Mouse (Mus musculus) midbrain, embryonic 12.5 days (tissue): ENCODE results near the gene Il12rb2. TPM values are rescaled to one million over a fixed set of nuclear protein-coding genes. Genes with fewer than 3 reads are reported as not detected.
A peak's percentile ranks its signal among the peaks of the same experiment; 100 is the strongest.

ENCODE experiments used
- ATAC-seq: fragments of 200-750 bp; cut with Nextera tagmentation; 2 replicates; pipeline ENCODE4 v1.8.0; 2017; ENCODE audit warnings: low read depth, moderate TSS enrichment, moderate library complexity; ENCODE audit not compliant: low FRiP score
- H3K27ac ChIP-seq: fragments of 300-500 bp; sonication (generic); replicated peaks from 2 replicates; pipeline ENCODE4 v1.5.1; 2016; ENCODE audit warnings: mild to moderate bottlenecking
- H3K27me3 ChIP-seq: fragments of 300-500 bp; sonication (generic); 2 replicates; pipeline ENCODE4 v1.6.1; 2016; ENCODE audit warnings: mild to moderate bottlenecking
- H3K36me3 ChIP-seq: fragments of 300-500 bp; sonication (generic); 2 replicates; pipeline ENCODE4 v1.6.1; 2016
- H3K4me1 ChIP-seq: fragments of 300-500 bp; sonication (generic); 2 replicates; pipeline ENCODE4 v1.6.1; 2016
- H3K4me2 ChIP-seq: fragments of 300-500 bp; sonication (generic); replicated peaks from 2 replicates; pipeline ENCODE4 v1.6.1; 2016; ENCODE audit warnings: mild to moderate bottlenecking, moderate library complexity
- H3K4me3 ChIP-seq: fragments of 300-500 bp; sonication (generic); 2 replicates; pipeline ENCODE4 v1.5.1; 2016; ENCODE audit warnings: mild to moderate bottlenecking
- H3K9ac ChIP-seq: fragments of 300-500 bp; sonication (generic); replicated peaks from 2 replicates; pipeline ENCODE4 v1.6.1; 2016; ENCODE audit warnings: mild to moderate bottlenecking, moderate library complexity
- H3K9me3 ChIP-seq: fragments of 300-500 bp; sonication (generic); 2 replicates; pipeline ENCODE4 v1.6.1; 2016; ENCODE audit warnings: mild to moderate bottlenecking
- WGBS: fragments of 180-500 bp; shearing (Covaris S2); methylation state at CpG from one replicate; pipeline ENCODE4 v1.1.7; 2016; 5-methylcytosine and 5-hydroxymethylcytosine counted together
- polyA plus RNA-seq: library from polyadenylated mRNA; unstranded; fragments of >200 nt; fragmentation: Nextera tagmentation; extraction: Ambion mirVana; gene quantifications from 2 replicates; pipeline ENCODE4 v1.2.1, GENCODE M21; 2016

Gene Il12rb2
- not detected in 2 replicates for polyA plus RNA-seq

DNA sequence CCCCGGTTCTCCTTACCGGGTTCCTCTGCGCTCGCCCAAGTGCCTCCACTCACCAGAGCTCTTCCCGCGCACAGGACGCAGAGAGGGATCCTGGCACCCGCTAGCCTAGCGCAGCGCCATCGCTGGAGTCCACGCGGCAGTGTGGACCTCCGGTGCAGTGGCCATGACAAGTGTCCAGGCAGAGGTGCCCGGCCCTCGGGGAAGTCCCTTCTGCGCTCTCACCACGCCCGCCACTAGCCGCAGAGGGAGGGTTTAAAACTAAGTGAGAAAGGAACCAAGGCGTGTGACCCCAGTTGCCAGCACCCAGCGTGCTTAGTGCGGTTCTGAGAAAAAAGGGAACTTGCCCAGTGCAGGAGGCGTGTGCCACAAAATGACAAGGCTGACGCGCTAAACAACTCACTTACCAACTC is at the start of gene Il12rb2:
TSS of gene Il12rb2 (minus strand) at position 207 of the 410 bp plus-strand sequence.
- Histone ChIP-seq H3K9ac (no peak within 1 kb of the TSS), H3K4me3 (peak within 1 kb of the TSS; percentile 31), H3K9me3 (no peaks in the 10 kb centered on the region), H3K36me3 (no peaks in the 10 kb centered on the region), H3K27ac (no peak within 1 kb of the TSS), H3K4me1 (peaks cover 7% of the 10 kb centered on the region; the same call in 1 of the 2 replicates), H3K27me3 (peaks cover 11% of the 10 kb centered on the region; the same call in 1 of the 2 replicates), H3K4me2 (peak within 1 kb of the TSS; percentile 56)
- 0 out of 2 replicates have a peak, but pooled peaks have one; percentile 23 for ATAC-seq
- 2% methylated on average over 26 of the region's 26 CpGs for WGBS

DNA sequence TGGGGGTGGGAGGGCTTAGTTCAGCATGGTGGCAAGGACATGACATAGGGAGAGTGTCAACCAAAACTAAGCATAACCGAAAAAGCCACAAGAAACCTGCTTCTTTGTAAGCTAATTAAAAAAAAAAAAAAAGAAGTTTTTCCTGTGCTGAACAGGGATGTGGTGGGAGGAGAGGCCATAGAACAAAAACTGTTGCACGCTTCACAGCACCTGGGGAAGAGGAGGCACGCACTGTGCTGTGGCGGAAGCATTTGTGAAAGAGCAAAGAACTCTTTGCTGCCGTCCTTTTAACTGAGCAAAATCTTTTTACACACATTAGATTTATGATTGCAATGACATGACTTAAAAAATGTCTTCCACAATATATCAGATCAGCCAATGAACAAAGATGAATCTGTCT is 45.8 kb upstream of the Il12rb2 start:
- H3K9ac ChIP-seq: no peak overlapping the region
- H3K4me3 ChIP-seq: no peak overlapping the region
- H3K4me2 ChIP-seq: no peak overlapping the region
- no peaks in the 10 kb centered on the region for H3K4me1 ChIP-seq
- H3K27me3 ChIP-seq: no peaks in the 10 kb centered on the region
- 65% methylated on average over 5 of the region's 5 CpGs for WGBS
- H3K36me3 ChIP-seq: no peaks in the 10 kb centered on the region
- H3K9me3 ChIP-seq: no peaks in the 10 kb centered on the region
- ATAC-seq: no peak
- no peak overlapping the region for H3K27ac ChIP-seq

DNA sequence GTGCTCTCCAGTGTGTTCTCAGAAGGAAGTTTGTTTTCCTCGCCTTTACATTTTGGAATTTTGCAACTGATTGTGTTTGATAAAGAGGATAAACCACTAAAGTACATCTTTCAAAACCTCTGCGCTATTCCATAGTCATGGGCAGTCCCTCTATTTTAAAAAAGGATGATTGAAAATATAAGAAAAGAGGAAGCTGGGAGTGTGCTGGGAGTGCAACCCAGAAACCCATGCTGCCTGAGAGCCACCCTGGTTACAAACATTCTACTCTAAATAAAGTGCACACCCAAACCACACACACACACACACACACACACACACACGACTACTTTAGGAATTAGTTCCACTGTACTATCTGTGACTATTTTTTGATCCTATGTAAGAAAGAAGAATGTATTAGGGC is 40.6 kb upstream of the Il12rb2 start:
- 85% methylated on average over 3 of the region's 3 CpGs for WGBS

DNA sequence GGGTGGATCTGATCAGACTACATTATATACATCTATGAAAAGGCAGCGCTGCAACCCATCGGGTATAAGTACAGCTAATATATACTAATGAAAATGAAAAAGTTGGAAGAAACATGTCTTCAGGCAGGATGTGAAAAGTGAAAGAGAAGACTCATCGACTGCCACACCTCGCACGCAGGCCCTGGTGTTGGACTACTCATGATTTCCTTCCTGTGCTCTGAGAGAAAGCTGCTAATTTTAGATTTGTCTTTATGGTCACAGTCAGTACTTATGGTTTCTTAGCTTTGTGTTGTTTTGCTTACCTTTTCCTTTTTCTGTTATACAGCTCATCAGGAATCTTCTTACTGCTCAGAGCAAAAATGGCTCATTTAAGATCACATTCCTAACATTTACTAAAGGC is 39.3 kb upstream of the Il12rb2 start:
- H3K4me1 ChIP-seq: no peaks in the 10 kb centered on the region
- 98% methylated on average over 5 of the region's 5 CpGs for WGBS

More for the DNA sequence above, 40.6 kb upstream of the Il12rb2 start:
- Histone ChIP-seq H3K4me1 (no peaks in the 10 kb centered on the region), H3K36me3 (no peaks in the 10 kb centered on the region), H3K4me2 (no peak overlapping the region), H3K4me3 (no peak overlapping the region), H3K27ac (no peak overlapping the region), H3K9me3 (no peaks in the 10 kb centered on the region), H3K9ac (no peak overlapping the region), H3K27me3 (no peaks in the 10 kb centered on the region)
- no peak for ATAC-seq

DNA sequence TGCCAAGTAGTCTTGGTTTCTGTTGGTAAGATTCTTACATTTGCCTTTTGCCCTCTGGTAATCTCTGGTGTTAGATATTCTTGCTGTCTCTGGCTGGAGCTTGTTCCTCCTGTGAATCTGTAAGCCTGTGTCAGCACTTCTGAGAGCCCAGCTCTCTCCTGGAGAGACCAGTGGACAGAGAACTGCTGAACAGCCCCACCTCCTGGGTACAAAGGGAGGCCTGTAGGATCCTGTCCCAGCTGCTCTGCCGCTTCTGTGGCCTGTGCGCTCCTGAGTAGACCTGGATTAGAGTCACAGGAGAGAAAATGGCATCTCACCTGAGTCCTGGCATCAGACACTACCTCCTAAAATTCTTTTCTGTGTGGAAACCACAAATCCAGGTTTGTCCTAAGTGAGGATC is 37.4 kb upstream of the Il12rb2 start:
- Histone ChIP-seq H3K9me3 (no peaks in the 10 kb centered on the region), H3K4me2 (no peak overlapping the region), H3K36me3 (no peaks in the 10 kb centered on the region), H3K4me3 (no peak overlapping the region), H3K9ac (no peak overlapping the region), H3K4me1 (no peaks in the 10 kb centered on the region), H3K27me3 (no peaks in the 10 kb centered on the region), H3K27ac (no peak overlapping the region)
- WGBS: 75% methylated on average over 2 of the region's 2 CpGs
- no peak for ATAC-seq

More for the DNA sequence above, 39.3 kb upstream of the Il12rb2 start:
- Histone ChIP-seq H3K9ac (no peak overlapping the region), H3K4me3 (no peak overlapping the region), H3K27ac (no peak overlapping the region), H3K27me3 (no peaks in the 10 kb centered on the region), H3K4me2 (no peak overlapping the region), H3K36me3 (no peaks in the 10 kb centered on the region), H3K9me3 (no peaks in the 10 kb centered on the region)
- no peak for ATAC-seq

DNA sequence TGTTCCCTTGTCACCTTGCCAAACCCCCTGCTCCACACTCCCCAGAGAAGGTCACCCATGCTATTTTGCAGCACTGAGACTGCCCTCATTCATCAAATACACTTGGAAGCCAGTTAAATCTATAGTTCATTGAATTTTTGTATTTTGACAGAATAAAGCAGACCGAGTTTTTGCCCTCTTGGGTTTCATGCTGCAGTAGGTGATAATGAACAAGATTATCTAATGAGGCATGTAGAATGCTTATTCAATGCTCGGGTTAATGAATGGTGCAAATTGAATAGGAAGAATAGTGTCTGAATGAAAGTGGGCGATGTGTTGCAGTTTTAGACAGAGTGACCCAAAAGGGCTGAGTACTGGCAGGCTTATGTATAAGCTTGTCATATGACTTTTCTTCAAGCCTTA is 29.3 kb upstream of the Il12rb2 start:
- Histone ChIP-seq H3K9me3 (no peaks in the 10 kb centered on the region), H3K4me2 (no peak overlapping the region), H3K4me3 (no peak overlapping the region), H3K9ac (no peak overlapping the region), H3K36me3 (no peaks in the 10 kb centered on the region), H3K4me1 (no peaks in the 10 kb centered on the region), H3K27ac (no peak overlapping the region), H3K27me3 (no peaks in the 10 kb centered on the region)
- no peak for ATAC-seq
- whole genome bisulfite sequencing: 62% methylated on average over 3 of the region's 3 CpGs

DNA sequence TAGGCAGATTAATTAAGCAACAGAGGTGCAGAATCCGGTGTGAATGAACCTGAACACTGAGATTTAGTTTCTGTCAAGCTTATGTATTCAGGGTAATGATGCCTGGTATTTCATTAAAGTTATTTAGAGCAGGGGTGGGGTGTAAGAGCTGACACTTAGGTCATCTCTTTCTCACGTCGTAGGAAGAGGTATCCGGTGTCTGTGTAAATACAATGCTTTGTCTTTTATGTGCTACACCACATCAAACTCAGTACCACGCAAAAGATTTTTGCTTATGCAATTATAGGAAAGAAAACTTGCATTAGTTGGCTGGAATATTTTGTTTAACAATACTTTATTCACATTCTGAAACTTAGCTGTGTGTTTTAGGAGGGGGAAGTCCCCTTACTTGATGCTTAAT is 23.6 kb upstream of the Il12rb2 start:
- Histone ChIP-seq H3K36me3 (no peaks in the 10 kb centered on the region), H3K9ac (no peak overlapping the region), H3K4me2 (no peak overlapping the region), H3K27me3 (no peaks in the 10 kb centered on the region), H3K4me3 (no peak overlapping the region), H3K4me1 (no peaks in the 10 kb centered on the region), H3K9me3 (no peaks in the 10 kb centered on the region), H3K27ac (no peak overlapping the region)
- ATAC-seq: no peak
- 73% methylated on average over 5 of the region's 5 CpGs for WGBS

DNA sequence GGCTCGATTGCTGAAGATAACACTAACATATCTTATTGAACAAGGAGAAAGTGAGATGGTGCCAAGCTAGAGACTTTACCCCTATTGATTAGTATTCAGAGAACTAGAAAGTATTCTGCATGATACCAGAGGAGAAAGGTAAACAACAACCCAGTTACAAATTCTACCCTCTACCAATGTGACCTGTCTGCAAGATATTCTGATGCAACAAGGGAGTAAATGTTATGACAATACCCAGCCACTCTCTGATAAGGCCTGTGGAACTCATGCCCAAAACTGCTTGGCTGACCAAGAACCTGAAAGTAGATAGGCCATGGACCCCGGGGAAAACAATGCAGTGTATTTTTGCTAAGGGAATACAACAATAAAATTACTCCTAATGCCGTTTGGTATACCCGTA is 10.2 kb downstream of the Il12rb2 start:
- no peaks in the 10 kb centered on the region for H3K27me3 ChIP-seq
- no peak for ATAC-seq
- H3K4me1 ChIP-seq: no peaks in the 10 kb centered on the region
- 93% methylated on average over 4 of the region's 4 CpGs for WGBS
- no peak overlapping the region for H3K4me3 ChIP-seq
- H3K4me2 ChIP-seq: no peak overlapping the region
- H3K27ac ChIP-seq: no peak overlapping the region
- H3K9ac ChIP-seq: no peak overlapping the region
- no peaks in the 10 kb centered on the region for H3K9me3 ChIP-seq
- no peaks in the 10 kb centered on the region for H3K36me3 ChIP-seq

DNA sequence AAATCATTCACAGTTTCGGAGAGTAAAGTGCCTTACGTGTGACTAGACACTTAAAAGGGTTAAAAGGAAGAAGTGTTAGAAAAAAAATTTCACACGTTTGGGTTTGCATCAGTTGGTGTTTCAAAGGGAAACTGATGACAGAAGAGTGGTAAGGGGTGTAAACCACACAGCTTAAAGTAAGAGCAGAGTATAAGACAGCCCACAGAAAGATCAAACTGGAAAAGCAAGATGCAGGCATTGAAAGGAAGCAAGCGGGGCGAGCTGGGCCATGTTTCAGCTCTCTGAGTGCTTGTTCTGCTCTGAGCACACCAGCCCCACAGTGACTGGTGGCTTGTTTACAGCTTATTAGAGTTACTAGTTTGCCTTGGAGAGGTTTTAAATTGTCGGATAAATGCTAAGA is 27.9 kb downstream of the Il12rb2 start:
- H3K4me3 ChIP-seq: no peak overlapping the region
- H3K27me3 ChIP-seq: no peaks in the 10 kb centered on the region
- no peak overlapping the region for H3K4me2 ChIP-seq
- no peak overlapping the region for H3K27ac ChIP-seq
- no peak for ATAC-seq
- no peaks in the 10 kb centered on the region for H3K9me3 ChIP-seq
- 81% methylated on average over 6 of the region's 6 CpGs for WGBS
- H3K4me1 ChIP-seq: no peaks in the 10 kb centered on the region
- no peak overlapping the region for H3K9ac ChIP-seq
- no peaks in the 10 kb centered on the region for H3K36me3 ChIP-seq

DNA sequence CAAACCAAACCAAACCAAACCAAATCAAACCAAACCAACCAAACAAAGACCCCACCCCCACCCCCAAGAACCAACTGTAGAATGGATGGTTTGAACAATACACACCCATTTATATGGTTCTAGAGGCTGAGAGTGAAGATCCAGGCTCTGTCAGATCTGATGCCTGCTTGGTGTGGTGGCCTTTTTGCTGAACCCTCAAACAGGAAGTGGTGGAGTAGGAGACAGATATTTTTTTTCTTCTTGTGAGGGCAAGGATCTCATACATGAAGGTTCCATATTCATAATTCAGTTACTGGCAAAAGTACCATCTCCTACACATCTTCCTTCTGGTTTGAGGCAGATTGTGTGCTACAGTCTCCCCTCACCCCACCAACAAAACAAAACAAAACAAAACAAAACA is 36.5 kb downstream of the Il12rb2 start:
- no peaks in the 10 kb centered on the region for H3K4me1 ChIP-seq
- H3K27ac ChIP-seq: no peak overlapping the region
- no peaks in the 10 kb centered on the region for H3K27me3 ChIP-seq
- ATAC-seq: no peak
- H3K9me3 ChIP-seq: no peaks in the 10 kb centered on the region
- no peak overlapping the region for H3K4me3 ChIP-seq
- H3K9ac ChIP-seq: no peak overlapping the region
- no peak overlapping the region for H3K4me2 ChIP-seq
- H3K36me3 ChIP-seq: no peaks in the 10 kb centered on the region

DNA sequence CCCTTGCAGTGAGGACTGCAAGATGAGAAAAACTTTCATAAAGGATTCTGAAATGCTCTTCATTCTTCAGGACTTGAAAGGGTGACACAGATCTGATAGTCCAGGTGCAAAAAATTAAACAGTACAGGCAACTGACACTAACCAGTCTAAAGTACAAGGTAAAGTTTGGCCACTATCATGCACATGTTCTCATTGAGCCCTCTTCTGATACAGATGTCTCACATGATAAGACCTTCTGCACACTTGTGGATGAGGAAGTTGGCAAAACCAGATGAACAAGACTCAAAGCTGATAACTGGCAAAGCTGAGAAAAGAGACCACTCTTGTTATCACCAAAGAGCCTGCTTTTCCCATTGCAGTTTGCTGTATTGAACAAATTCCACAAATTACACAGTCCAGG is 38.0 kb downstream of the Il12rb2 start:
- Histone ChIP-seq H3K36me3 (no peaks in the 10 kb centered on the region), H3K4me2 (no peak overlapping the region), H3K27me3 (no peaks in the 10 kb centered on the region), H3K9me3 (no peaks in the 10 kb centered on the region), H3K4me3 (no peak overlapping the region), H3K4me1 (no peaks in the 10 kb centered on the region), H3K9ac (no peak overlapping the region), H3K27ac (no peak overlapping the region)
- ATAC-seq: no peak

DNA sequence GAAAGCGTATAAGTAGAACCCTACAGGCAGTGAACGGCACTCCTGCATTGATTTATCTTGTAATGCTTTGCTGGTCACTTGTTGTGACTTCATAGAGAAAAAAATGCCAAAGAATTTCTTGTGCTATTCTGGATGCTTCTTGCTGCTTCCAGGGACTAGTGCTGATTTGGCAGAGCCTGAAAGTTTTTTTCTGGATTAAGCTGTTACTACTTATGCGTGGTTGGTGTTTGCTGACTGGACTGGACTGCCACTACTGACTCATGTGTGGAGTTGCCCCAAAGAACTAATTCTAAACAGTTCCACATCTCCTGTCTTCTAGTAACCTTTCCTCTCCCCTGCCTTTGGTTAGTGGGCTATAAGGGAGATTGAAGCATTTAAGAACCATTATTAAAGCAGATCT is 52.2 kb downstream of the Il12rb2 start:
- 91% methylated on average over 3 of the region's 3 CpGs for WGBS
- Histone ChIP-seq H3K4me1 (no peaks in the 10 kb centered on the region), H3K27ac (no peak overlapping the region), H3K9ac (no peak overlapping the region), H3K27me3 (no peaks in the 10 kb centered on the region), H3K4me2 (no peak overlapping the region), H3K36me3 (no peaks in the 10 kb centered on the region), H3K4me3 (no peak overlapping the region), H3K9me3 (no peaks in the 10 kb centered on the region)
- no peak for ATAC-seq

DNA sequence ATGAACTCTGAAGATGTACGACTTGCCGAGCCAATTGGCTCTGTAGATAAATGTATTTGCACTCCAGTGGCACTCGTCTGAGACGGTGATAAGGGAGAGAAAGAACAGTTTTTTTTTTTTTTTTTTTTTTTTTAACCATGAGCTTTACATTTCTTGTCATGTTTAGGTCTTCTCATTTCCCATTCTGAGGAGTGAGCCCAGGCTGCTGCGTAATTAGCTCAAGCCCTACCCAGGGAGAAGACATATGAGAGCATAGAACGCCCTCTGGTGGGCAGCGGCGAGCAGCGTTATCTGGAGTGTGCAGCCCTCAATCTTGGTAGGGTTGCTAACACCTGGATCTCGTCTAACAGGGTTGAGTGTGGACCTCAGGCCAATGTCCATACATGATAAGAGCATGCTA is 57.5 kb downstream of the Il12rb2 start:
- no peaks in the 10 kb centered on the region for H3K4me1 ChIP-seq
- H3K27me3 ChIP-seq: no peaks in the 10 kb centered on the region
- no peak overlapping the region for H3K4me2 ChIP-seq
- no peak overlapping the region for H3K27ac ChIP-seq
- no peak overlapping the region for H3K9ac ChIP-seq
- H3K9me3 ChIP-seq: no peaks in the 10 kb centered on the region
- H3K4me3 ChIP-seq: no peak overlapping the region
- ATAC-seq: peak; percentile 78
- H3K36me3 ChIP-seq: no peaks in the 10 kb centered on the region
- 30% methylated on average over 10 of the region's 10 CpGs for WGBS
